Mouse (Mus musculus) embryonic stem cell, embryonic (primary cell): ENCODE results near the gene H2afy2.

Experiments
- CTCF ChIA-PET, 4 experiments: fragments of 300-600 bp in 2 of 4; fragments of 350-600 bp in 2 of 4; sonication (Branson Sonifier 250); formaldehyde crosslinking; loops; one replicate each; lab custom pipeline; 2022; ENCODE audit warnings: inconsistent platforms in 2 of 4; lab: Charles Lee
- POLR2A ChIA-PET, 4 experiments: fragments of 300-600 bp in 2 of 4; fragments of 350-600 bp in 2 of 4; sonication (Branson Sonifier 250); formaldehyde crosslinking; loops; one replicate each; lab custom pipeline; 2022; ENCODE audit warnings: antibody characterized with exemption in 4 of 4, inconsistent platforms in 1 of 4; lab: Charles Lee

H2afy2 gene

GRCm38 (mm10) chr10:61717406-61718296 lies 66.3 kb downstream of the H2afy2 start:
- POLR2A ChIA-PET = interaction anchor here in 1 of 4 experiments (0.6 to 0.8 kb wide), 2 partner anchors 110 to 334 kb away, joined by 3 to 4 read pairs; no protein-coding TSS in a partner anchor

DNA sequence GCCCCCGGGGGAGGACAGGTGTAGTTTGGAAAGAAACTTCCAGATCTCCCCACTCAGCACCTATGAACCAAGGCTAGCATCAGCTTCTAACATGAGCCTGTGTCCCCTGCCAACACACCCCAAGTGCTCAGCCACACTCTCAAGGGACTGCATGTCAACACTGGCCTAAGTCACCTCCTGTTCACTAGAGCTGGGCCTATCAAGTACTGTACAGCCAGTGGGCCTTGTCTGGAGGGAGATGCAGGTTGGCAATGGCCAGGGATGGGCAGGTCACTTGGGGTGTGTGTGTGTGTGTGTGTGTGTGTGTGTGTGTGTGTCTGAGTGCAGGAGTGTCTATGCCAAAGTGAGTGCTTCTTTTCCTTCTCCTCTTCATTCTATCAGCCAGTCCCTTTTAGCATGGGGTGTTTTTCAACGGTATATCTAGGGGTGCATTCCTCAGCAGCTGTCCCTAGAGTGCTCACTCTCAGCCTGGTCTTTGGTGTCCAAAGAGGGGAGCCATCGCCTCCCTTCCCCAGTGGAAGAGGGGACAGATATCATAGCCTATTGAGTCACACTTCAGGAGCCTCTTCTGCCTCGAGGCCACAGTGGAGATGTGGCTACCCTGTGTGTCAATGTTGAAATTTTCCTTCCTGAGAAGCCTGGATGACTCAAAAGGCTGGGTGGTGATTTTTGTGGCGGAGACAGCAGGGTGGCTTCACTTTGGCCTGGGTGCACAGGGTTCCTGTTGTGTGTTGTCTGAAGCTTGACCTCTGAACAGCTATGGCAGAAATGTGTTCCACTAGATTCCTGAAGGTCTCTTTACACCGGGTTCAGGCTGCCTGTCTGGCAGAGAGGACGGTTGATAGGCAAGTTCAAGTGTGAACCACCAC lies 67.7 kb downstream of the H2afy2 start:
- CTCF ChIA-PET = interaction anchor here in 1 of 4 experiments (1.1 kb wide), 1 partner anchor 14 kb away, joined by 5 read pairs; no protein-coding TSS in a partner anchor
- POLR2A ChIA-PET = interaction anchor here in 2 of 4 experiments (0.6 to 1.3 kb wide), 3 partner anchors 18 to 86 kb away, joined by 3 to 5 read pairs (median 4); no protein-coding TSS in a partner anchor

More at GRCm38 (mm10) chr10:61717406-61718296, 66.3 kb downstream of the H2afy2 start:
- CTCF ChIA-PET = interaction anchor here in 2 of 4 experiments (0.5 to 0.8 kb wide), 3 partner anchors 11 to 545 kb away, joined by 3 to 5 read pairs (median 4); no protein-coding TSS in a partner anchor

- ChIA-PET CTCF (interaction anchor here in 1 of 4 experiments (0.6 to 1.1 kb wide), 5 partner anchors 15 to 516 kb away, joined by 3 to 5 read pairs (median 3); no protein-coding TSS in a partner anchor), POLR2A (interaction anchor here (0.6 to 2.1 kb wide), 11 partner anchors 12 to 387 kb away, joined by 3 to 14 read pairs (median 4); partner anchors contain the start of gene Sar1a (in 1 of the 4))
Measured at GRCm38 (mm10) chr10:61715462-61715837, 68.5 kb downstream of the H2afy2 start.

DNA sequence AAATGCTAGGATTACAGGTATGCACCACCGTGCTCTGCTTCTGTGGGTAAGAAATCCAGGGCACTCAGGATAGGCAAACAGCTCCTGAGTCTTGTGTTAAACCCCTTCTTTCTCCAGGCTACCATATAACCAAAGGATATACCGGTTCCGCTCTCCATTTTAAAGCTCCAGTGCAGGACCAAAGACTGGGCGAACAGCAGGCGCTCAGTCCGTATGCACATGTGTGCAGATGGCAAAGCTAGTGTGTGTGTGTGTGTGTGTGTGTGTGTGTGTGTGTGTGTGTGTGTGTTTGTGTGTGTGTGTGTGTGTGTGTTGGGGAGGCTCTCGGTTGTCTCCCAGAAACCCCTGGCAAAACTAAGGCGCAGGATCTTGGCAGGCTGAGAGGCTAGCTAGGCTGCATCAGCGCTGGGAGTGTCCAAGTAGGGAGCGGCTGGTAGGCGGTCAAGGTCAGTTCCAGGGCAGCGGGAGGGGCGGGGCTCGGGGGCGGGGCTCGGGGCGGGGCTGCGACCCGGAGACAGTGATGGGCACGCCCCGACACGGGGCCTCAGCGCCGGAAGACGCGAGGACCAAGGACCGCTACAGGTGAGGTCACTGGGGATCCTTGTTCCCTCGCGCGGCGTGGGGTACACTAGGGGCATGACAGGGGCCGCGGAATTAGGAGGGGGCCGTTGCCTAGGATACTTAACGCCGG lies 69.0 kb downstream of the H2afy2 start, which contains the start of gene Aifm2:
Gene Aifm2, plus strand, starts transcription at position 493 of the 691 bp plus-strand sequence.
- POLR2A ChIA-PET = interaction anchor here (0.6 to 2.1 kb wide), 16 partner anchors 12 to 467 kb away, joined by 3 to 14 read pairs (median 4); partner anchors contain the start of gene Sar1a (in 1 of the 4)
- CTCF ChIA-PET = interaction anchor here in 2 of 4 experiments (0.6 to 1.1 kb wide), 8 partner anchors 15 to 547 kb away, joined by 3 to 6 read pairs (median 4); no protein-coding TSS in a partner anchor

DNA sequence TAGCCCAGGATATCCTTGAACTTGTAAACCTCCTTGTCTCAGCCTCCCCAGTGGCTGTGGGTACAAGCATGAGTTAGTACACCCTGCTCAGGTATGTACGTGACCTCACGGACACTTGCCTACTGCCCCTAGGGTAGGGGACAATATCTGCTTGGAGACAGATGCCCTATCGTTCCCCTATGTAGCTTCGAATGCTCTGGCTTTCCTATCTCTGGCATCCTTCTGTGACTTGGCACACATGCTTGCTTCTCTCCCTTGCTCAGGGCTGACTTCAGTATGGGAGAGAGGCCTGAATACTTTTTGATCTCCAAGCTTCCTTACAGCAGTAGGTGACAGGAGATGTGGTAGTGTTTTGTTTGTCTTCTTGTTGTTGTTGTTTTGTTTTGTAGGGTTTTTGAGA lies 69.8 kb downstream of the H2afy2 start:
- ChIA-PET POLR2A (interaction anchor here in 2 of 4 experiments (0.7 to 2.1 kb wide), 6 partner anchors 11 to 466 kb away, joined by 3 to 14 read pairs (median 4); no protein-coding TSS in a partner anchor), CTCF (interaction anchor here in 1 of 4 experiments (1.0 kb wide), 2 partner anchors 31 to 547 kb away, joined by 3 to 4 read pairs; no protein-coding TSS in a partner anchor)

DNA sequence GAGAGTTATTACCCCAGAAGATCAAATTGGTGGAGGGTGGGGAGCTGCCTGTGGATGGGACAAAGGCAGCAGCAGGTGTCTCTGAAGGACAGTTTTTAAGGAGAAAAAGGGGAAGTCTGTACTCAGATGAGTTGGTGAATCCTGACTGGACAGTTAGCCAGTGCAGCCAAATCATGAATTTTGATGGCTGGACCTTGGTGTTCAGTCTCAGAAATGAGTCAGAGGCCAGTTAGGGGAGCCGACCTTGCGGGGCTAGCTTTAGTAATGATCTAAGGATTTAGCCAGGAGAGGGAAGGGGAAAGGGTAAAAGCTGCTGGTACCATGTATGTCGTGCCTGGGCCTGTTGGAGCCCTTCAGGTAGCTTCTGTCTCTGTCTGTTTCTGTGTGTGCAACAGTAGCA lies 70.3 kb downstream of the H2afy2 start:
- CTCF ChIA-PET = interaction anchor here in 1 of 4 experiments (0.7 kb wide), 1 partner anchor 17 kb away, joined by 3 read pairs; no protein-coding TSS in a partner anchor

GRCm38 (mm10) chr10:61706412-61707375 lies 77.3 kb downstream of the H2afy2 start:
- POLR2A ChIA-PET = interaction anchor here in 1 of 4 experiments (0.5 kb wide), 1 partner anchor 39 kb away, joined by 3 read pairs; no protein-coding TSS in a partner anchor
- CTCF ChIA-PET = interaction anchor here in 2 of 4 experiments (0.6 kb wide), 2 partner anchors 38 to 276 kb away, joined by 3 to 4 read pairs; no protein-coding TSS in a partner anchor

More for the DNA sequence above, 70.3 kb downstream of the H2afy2 start:
- POLR2A ChIA-PET = interaction anchor here in 2 of 4 experiments (0.6 to 2.1 kb wide), 3 partner anchors 10 to 354 kb away, joined by 4 to 14 read pairs (median 6); no protein-coding TSS in a partner anchor

DNA sequence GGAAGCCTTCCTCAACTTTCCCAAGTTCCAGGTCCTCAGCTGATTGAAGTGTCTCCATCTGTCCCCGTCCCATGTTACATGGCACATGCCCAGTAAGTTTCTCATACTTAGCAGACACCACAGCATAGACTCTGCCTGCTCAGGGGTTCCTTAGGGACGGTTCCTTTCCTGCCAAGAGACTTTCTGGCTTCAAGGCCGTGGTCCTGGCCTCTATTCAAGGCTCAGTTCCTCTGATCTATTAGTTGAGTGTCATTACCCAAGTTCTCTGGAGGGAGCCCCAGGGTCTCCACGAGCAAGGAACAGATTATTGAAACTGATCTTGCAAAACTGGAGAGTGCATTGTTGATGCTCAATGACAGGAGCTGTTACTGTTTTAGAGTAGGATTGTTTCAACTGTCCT lies 79.3 kb downstream of the H2afy2 start:
- ChIA-PET POLR2A (interaction anchor here in 1 of 4 experiments (0.7 to 3.5 kb wide), 2 partner anchors 10 to 391 kb away, joined by 3 to 14 read pairs; partner anchors contain the start of gene Aifm2), CTCF (no interaction called here)

- POLR2A ChIA-PET = interaction anchor here in 1 of 4 experiments (0.9 to 2.0 kb wide), 2 partner anchors 14 to 18 kb away, joined by 3 to 8 read pairs; partner anchors contain the start of gene Aifm2
- CTCF ChIA-PET = interaction anchor here in 1 of 4 experiments (1.2 kb wide), 1 partner anchor 221 kb away, joined by 3 read pairs; the partner anchor contains the start of gene Lrrc20
Measured at GRCm38 (mm10) chr10:61697028-61697427, 86.9 kb downstream of the H2afy2 start.

DNA sequence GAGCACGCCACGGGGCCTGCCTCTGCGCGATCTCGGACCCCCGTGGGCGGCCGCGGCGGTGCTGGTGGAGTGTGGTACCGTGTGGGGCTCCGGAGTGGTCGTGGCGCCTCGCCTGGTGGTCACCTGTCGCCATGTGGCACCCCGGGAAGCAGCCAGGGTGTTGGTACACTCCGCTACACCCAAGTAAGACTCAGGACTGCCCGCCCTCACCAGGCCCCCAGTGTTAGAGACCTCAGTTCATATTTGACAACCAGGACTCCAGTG lies 87.5 kb downstream of the H2afy2 start:
- ChIA-PET POLR2A (interaction anchor here in 2 of 4 experiments (1.1 to 2.5 kb wide), 3 partner anchors 16 to 19 kb away, joined by 5 to 10 read pairs (median 8); partner anchors contain the start of genes Aifm2 (in 2 of the 2) and Sar1a (in 1 of the 2)), CTCF (no interaction called here)

- POLR2A ChIA-PET = interaction anchor here in 2 of 4 experiments (0.6 to 2.5 kb wide), 4 partner anchors 13 to 278 kb away, joined by 3 to 10 read pairs (median 4); partner anchors contain the start of genes Aifm2 (in 1 of the 2), Nodal (in 1 of the 2) and Sar1a (in 1 of the 2)
- CTCF ChIA-PET = no interaction called here
Measured at GRCm38 (mm10) chr10:61695703-61696559, 88.0 kb downstream of the H2afy2 start.

GRCm38 (mm10) chr10:61694870-61695670 lies 88.9 kb downstream of the H2afy2 start, which contains the start of gene Tysnd1:
Gene Tysnd1 (plus strand): TSS chr10:61695514.
- ChIA-PET POLR2A (interaction anchor here in 3 of 4 experiments (0.6 to 2.5 kb wide), 4 partner anchors 12 to 278 kb away, joined by 3 to 10 read pairs (median 4); partner anchors contain the start of genes Aifm2 (in 1 of the 3), Nodal (in 1 of the 3) and Sar1a (in 1 of the 3)), CTCF (interaction anchor here in 2 of 4 experiments (0.6 to 0.7 kb wide), 2 partner anchors 15 to 145 kb away, joined by 3 read pairs; partner anchors contain the start of gene Sar1a (in 1 of the 2))

DNA sequence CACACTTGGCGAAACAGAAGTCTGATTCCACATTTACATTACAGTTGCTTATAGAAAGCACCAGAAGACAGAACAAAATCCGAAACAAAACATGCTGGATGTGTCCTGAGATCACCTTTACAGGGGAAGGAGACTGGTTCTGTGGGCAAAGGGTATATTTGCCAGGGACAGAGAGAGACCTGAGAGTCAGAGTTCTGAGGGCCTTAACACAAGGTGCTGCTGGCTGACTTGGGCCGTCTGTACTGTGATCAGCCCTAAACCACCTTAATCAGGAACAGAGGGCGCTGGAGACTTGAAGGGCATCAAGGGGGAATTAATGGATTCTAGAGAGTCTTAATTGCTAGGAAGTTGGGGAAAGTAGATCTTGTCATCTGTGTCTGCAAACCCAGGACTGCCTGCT lies 90.4 kb downstream of the H2afy2 start:
- POLR2A ChIA-PET = interaction anchor here in 1 of 4 experiments (1.8 kb wide), 1 partner anchor 14 kb away, joined by 4 read pairs; the partner anchor contains the start of gene Sar1a
- CTCF ChIA-PET = interaction anchor here in 1 of 4 experiments (0.5 kb wide), 1 partner anchor 274 kb away, joined by 3 read pairs; no protein-coding TSS in a partner anchor
